Mouse (Mus musculus): ENCODE measurements around the gene Tmem135.

DNA sequence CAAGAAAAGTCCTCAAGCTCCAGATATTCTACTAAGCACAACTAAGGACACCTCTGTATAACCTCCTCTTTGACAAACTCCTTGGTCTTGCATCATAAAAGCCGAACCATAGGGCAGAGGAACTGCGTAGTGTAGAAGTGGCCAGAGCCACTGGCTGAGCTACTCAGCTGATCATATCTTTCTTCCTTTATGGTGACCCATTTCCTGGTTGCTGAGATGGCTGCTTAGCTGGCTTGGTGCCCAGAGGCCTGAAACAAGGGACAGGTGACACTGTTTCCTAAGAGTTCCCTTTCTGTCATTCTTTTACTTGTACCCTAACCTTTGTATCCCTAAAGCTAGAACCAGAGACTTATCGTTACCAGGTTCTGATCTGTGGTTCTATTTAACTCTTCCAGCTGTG lies 7.3 kb upstream of the Tmem135 start:
- TF ChIP-seq CTCF (IDR thresholded peaks at IDR 0.05; ENCODE audit: control insufficient read depth, insufficient read depth, low read length) (no peak), POLR2A (IDR thresholded peaks at IDR 0.05; ENCODE audit: borderline replicate concordance, control insufficient read depth, low read depth, low read length) (no peak)

All from bone marrow, adult 2 months (tissue).